Mouse (Mus musculus): ENCODE measurements at regions not wholly inside any gene's neighbourhood (a gene's known extent, or its start where the extent isn't known, plus 50 kb on each side); places are given as distances from the start of the nearest gene placed in this dataset.
A peak's percentile ranks its signal among the peaks of the same experiment; 100 is the strongest.

DNA sequence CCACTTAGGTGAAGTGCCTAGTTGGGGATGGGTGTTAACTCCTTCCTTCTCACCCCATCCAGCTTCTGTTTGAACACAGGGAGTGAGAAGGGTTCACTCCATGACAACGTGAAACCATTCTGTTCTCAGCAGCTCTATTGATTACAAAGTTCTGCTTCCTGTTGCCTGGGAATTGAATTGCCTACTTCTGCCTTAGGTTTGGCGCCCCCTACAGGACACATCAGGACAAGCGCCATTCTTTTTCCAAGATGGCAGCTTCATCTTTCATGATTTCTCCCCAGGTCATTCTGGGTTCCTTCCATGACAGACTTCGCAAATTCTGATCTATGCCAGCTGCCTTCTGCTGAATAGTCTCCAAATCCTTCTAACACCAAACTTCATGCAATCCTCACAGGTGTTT lies 371.5 kb downstream of the Lrig3 start:
- Histone ChIP-seq H3K9me3 (ENCODE audit: control insufficient read depth, low read length) (no peaks in the 10 kb centered on the region), H3K27ac (replicated peaks; ENCODE audit: low read depth, low read length) (no peak overlapping the region), H3K9ac (ENCODE audit: low read depth, low read length, severe bottlenecking) (no peak overlapping the region), H3K4me3 (replicated peaks; ENCODE audit: low read length) (no peak overlapping the region), H3K36me3 (ENCODE audit: control insufficient read depth, insufficient read depth, low read length) (no peaks in the 10 kb centered on the region), H3K4me2 (replicated peaks; ENCODE audit: low read depth, low read length, severe bottlenecking) (no peak overlapping the region), H3K4me1 (ENCODE audit: control insufficient read depth, insufficient read depth, low read length) (no peaks in the 10 kb centered on the region), H3K27me3 (ENCODE audit: control insufficient read depth, insufficient read depth, low read length) (no peaks in the 10 kb centered on the region)
- no peak for TF ChIP-seq POLR2A (IDR thresholded peaks at IDR 0.05; ENCODE audit: borderline replicate concordance, extremely low read depth, insufficient read depth, insufficient read length)
- DNase-seq (ENCODE audit: low spot score) = no peak
- WGBS = 72% methylated on average over 4 of the region's 4 CpGs
- ATAC-seq (ENCODE audit: low FRiP score, low read depth) = no peak

DNA sequence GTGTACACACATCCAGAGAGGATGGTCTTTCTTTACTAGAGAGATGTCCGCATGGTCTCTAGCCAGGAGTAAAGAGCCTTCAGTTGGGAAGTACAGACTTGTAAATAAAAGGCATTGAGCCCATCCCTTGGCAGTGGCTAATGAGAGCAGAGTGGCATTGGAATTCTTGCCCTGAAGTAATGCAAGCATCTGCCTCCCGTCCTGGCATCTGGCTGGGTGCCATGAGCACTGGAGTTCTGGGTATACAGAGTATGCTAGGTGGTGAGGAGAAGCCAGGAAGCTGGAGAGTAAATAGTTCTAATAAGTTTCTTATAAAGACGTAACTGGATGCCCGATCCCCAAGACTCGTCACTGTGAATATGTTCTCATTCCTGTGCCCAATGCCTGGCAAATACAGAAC lies 367.8 kb downstream of the Lrig3 start:
- no peak for DNase-seq (ENCODE audit: low spot score)
- WGBS = 82% methylated on average over 5 of the region's 5 CpGs

DNA sequence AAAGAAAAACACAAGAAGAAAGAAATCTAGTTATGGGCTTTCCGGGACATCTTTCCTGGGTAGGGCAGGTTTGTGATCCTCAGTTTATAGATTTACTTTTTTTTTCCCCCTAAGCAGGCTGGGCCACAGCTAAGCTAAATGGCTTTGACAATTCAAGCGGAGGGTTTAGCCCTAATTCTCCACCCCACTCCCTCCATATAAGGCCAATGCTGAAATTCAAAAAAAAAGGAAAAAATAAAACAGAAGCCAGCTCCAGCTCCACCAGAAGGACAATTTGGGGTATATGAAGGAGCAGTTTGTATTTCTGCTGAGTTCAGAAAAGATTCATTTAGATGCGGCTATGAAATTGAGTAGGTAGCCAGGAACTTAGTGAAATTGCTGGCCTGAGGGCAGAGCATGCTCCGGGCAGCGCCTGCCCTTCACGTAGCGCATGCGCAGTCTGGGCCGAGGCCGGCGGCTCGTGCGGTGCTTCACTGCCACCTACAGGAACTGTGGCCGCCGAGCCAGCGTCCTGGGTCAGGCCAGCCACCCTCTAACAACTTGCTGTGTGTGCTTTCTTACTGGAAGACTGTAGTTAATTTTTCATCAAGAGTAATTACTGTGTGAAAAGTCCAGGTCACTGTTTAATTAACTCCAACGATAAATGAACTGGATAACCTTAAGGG lies 364.5 kb downstream of the Lrig3 start:
- peak; percentile 75 for DNase-seq (ENCODE audit: low spot score)
- H3K4me3 ChIP-seq (replicated peaks; ENCODE audit: low read length) = no peak overlapping the region
- H3K4me2 ChIP-seq (replicated peaks; ENCODE audit: low read depth, low read length, severe bottlenecking) = peak overlapping the region; percentile 39
- no peaks in the 10 kb centered on the region for H3K27me3 ChIP-seq (ENCODE audit: control insufficient read depth, insufficient read depth, low read length)
- peaks cover 6% of the 10 kb centered on the region; the same call in 1 of the 2 replicates for H3K4me1 ChIP-seq (ENCODE audit: control insufficient read depth, insufficient read depth, low read length)
- no peak overlapping the region for H3K9ac ChIP-seq (ENCODE audit: low read depth, low read length, severe bottlenecking)
- peak overlapping the region; percentile 53; the same call in 1 of the 2 replicates for H3K27ac ChIP-seq (replicated peaks; ENCODE audit: low read depth, low read length)
- TF ChIP-seq POLR2A (IDR thresholded peaks at IDR 0.05; ENCODE audit: borderline replicate concordance, extremely low read depth, insufficient read depth, insufficient read length) = no peak
- WGBS = 5% methylated on average over 17 of the region's 17 CpGs
- no peaks in the 10 kb centered on the region for H3K36me3 ChIP-seq (ENCODE audit: control insufficient read depth, insufficient read depth, low read length)
- no peaks in the 10 kb centered on the region for H3K9me3 ChIP-seq (ENCODE audit: control insufficient read depth, low read length)
- ATAC-seq (ENCODE audit: low FRiP score, low read depth) = peak; percentile 91

More for the DNA sequence above, 367.8 kb downstream of the Lrig3 start:
- H3K4me2 ChIP-seq (replicated peaks; ENCODE audit: low read depth, low read length, severe bottlenecking) = no peak overlapping the region
- H3K9ac ChIP-seq (ENCODE audit: low read depth, low read length, severe bottlenecking) = no peak overlapping the region
- ATAC-seq (ENCODE audit: low FRiP score, low read depth) = no peak
- no peak overlapping the region for H3K4me3 ChIP-seq (replicated peaks; ENCODE audit: low read length)
- no peak overlapping the region for H3K27ac ChIP-seq (replicated peaks; ENCODE audit: low read depth, low read length)
- H3K9me3 ChIP-seq (ENCODE audit: control insufficient read depth, low read length) = no peaks in the 10 kb centered on the region
- no peaks in the 10 kb centered on the region for H3K36me3 ChIP-seq (ENCODE audit: control insufficient read depth, insufficient read depth, low read length)
- no peaks in the 10 kb centered on the region for H3K27me3 ChIP-seq (ENCODE audit: control insufficient read depth, insufficient read depth, low read length)
- TF ChIP-seq POLR2A (IDR thresholded peaks at IDR 0.05; ENCODE audit: borderline replicate concordance, extremely low read depth, insufficient read depth, insufficient read length) = no peak
- peaks cover 6% of the 10 kb centered on the region; the same call in 1 of the 2 replicates for H3K4me1 ChIP-seq (ENCODE audit: control insufficient read depth, insufficient read depth, low read length)

DNA sequence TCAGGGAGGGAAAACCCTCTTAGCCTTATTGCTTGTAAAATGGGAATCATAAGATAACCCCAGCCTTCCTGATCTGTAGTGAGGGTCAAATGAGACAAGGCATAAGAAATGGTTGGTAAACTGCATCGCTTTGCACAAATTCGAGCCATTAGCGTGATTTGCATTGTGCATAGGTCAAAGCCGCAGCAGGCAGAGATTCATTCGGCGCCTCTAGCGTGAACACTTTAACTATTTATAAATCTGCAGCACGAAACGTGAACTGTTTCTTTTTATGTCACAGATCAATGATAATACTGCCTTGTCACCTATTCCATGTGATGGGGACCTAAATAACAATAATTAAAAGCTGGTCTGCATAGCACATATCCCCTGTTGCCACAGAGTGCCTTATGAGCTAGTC lies 354.9 kb downstream of the Lrig3 start:
- ATAC-seq (ENCODE audit: low FRiP score, low read depth) (no peak), DNase-seq (ENCODE audit: low spot score) (no peak)
- H3K4me3 ChIP-seq (replicated peaks; ENCODE audit: low read length) = no peak overlapping the region
- 81% methylated on average over 9 of the region's 9 CpGs for WGBS
- H3K36me3 ChIP-seq (ENCODE audit: control insufficient read depth, insufficient read depth, low read length) = no peaks in the 10 kb centered on the region
- H3K9ac ChIP-seq (ENCODE audit: low read depth, low read length, severe bottlenecking) = no peak overlapping the region
- H3K4me2 ChIP-seq (replicated peaks; ENCODE audit: low read depth, low read length, severe bottlenecking) = no peak overlapping the region
- no peaks in the 10 kb centered on the region for H3K27me3 ChIP-seq (ENCODE audit: control insufficient read depth, insufficient read depth, low read length)
- no peak for TF ChIP-seq POLR2A (IDR thresholded peaks at IDR 0.05; ENCODE audit: borderline replicate concordance, extremely low read depth, insufficient read depth, insufficient read length)
- H3K9me3 ChIP-seq (ENCODE audit: control insufficient read depth, low read length) = no peaks in the 10 kb centered on the region
- H3K4me1 ChIP-seq (ENCODE audit: control insufficient read depth, insufficient read depth, low read length) = no peaks in the 10 kb centered on the region
- H3K27ac ChIP-seq (replicated peaks; ENCODE audit: low read depth, low read length) = no peak overlapping the region

DNA sequence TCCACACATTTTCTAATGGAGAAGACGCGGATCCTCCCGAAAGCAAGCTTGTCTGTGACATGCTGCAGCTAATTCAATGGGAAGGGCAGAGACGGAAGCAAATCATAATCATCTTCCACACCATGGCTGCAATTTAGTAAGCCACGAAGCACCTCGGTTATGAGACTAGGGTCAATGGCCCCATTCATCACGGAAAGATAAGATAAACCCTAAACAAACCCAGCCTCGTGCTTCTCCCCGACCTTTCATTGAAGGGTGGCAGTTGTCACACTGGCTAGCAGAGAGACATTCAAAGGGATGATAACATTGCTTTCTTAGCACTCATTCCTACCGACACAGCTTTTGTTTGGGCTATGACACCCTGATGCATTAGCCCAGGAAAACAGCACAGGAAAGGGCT lies 353.8 kb downstream of the Lrig3 start:
- Histone ChIP-seq H3K27me3 (ENCODE audit: control insufficient read depth, insufficient read depth, low read length) (no peaks in the 10 kb centered on the region), H3K9ac (ENCODE audit: low read depth, low read length, severe bottlenecking) (no peak overlapping the region), H3K4me1 (ENCODE audit: control insufficient read depth, insufficient read depth, low read length) (no peaks in the 10 kb centered on the region), H3K27ac (replicated peaks; ENCODE audit: low read depth, low read length) (no peak overlapping the region), H3K4me3 (replicated peaks; ENCODE audit: low read length) (no peak overlapping the region), H3K36me3 (ENCODE audit: control insufficient read depth, insufficient read depth, low read length) (no peaks in the 10 kb centered on the region), H3K9me3 (ENCODE audit: control insufficient read depth, low read length) (no peaks in the 10 kb centered on the region), H3K4me2 (replicated peaks; ENCODE audit: low read depth, low read length, severe bottlenecking) (no peak overlapping the region)
- 82% methylated on average over 10 of the region's 10 CpGs for WGBS
- TF ChIP-seq POLR2A (IDR thresholded peaks at IDR 0.05; ENCODE audit: borderline replicate concordance, extremely low read depth, insufficient read depth, insufficient read length) = no peak
- DNase-seq (ENCODE audit: low spot score) (no peak), ATAC-seq (ENCODE audit: low FRiP score, low read depth) (no peak)
